Mouse (Mus musculus) embryonic stem cell, embryonic (primary cell): ENCODE data around the gene Mfsd1.

Source experiments
- CTCF ChIA-PET, 4 experiments: fragments of 300-600 bp in 2 of 4; fragments of 350-600 bp in 2 of 4; sonication (Branson Sonifier 250); formaldehyde crosslinking; loops; one replicate each; lab custom pipeline; 2022; ENCODE audit warnings: inconsistent platforms in 2 of 4; lab: Charles Lee
- POLR2A ChIA-PET, 4 experiments: fragments of 300-600 bp in 2 of 4; fragments of 350-600 bp in 2 of 4; sonication (Branson Sonifier 250); formaldehyde crosslinking; loops; one replicate each; lab custom pipeline; 2022; ENCODE audit warnings: antibody characterized with exemption in 4 of 4, inconsistent platforms in 1 of 4; lab: Charles Lee

Mfsd1 gene

GRCm38 (mm10) chr3:67582273-67583124 is at the start of gene Mfsd1:
Mfsd1 (plus strand) TSS chr3:67582741.
- ChIA-PET POLR2A (interaction anchor here in 2 of 4 experiments (0.7 to 1.7 kb wide), 8 partner anchors 9 to 153 kb away, joined by 3 to 5 read pairs (median 3); partner anchors contain the start of genes Gfm1 (in 1 of the 2), Lxn (in 1 of the 2) and Rarres1 (in 1 of the 2)), CTCF (interaction anchor here in 2 of 4 experiments (1.2 to 2.4 kb wide), 5 partner anchors 14 to 463 kb away, joined by 3 to 7 read pairs (median 4); no protein-coding TSS in a partner anchor)

DNA sequence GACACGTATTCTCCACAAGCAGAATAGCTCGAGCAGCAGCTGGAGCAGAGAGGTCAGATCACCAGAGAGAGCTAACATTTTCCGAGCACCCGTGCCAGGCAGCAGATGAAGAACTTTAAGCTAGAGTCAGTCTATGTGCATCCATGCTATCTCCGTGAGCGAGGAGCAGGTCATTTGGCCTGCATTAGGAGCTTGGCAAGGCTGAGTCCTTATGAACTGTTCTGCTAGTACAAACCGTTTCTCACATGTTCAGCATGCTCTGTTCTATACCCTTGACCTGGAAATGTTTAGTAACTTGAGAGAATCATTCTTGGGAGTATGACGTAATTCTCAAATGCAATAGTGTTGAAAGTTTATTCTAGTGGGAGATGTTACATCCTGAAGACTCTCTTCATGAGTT is 38.9 kb upstream of the Mfsd1 start:
- ChIA-PET CTCF (interaction anchor here in 1 of 4 experiments (1.1 kb wide), 1 partner anchor 9 kb away, joined by 3 read pairs; no protein-coding TSS in a partner anchor), POLR2A (interaction anchor here in 1 of 4 experiments (1.0 kb wide), 1 partner anchor 9 kb away, joined by 3 read pairs; no protein-coding TSS in a partner anchor)

- ChIA-PET CTCF (no interaction called here), POLR2A (no interaction called here)
Measured at GRCm38 (mm10) chr3:67551193-67551592, 31.3 kb upstream of the Mfsd1 start.

DNA sequence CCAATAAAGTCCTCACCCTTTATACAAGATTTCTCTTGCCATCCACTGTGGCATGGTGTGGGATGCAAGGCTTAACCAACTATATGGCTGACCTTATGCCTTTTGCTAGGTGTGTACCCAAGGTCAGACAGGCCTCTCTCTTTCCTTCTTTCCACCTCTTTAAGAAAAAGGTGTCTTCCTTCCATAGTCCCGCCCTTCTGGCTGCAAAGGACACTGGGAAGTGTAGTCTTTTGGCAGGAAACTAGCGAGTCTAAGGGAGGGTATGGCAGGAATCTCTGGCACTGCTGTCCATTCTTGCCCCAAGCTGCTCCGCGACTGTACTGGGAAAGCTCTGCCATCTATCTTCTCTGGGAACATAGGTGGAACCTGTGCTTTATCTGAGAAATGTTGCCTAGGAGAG is 29.3 kb upstream of the Mfsd1 start:
- CTCF ChIA-PET = interaction anchor here in 1 of 4 experiments (1.2 kb wide), 1 partner anchor 106 kb away, joined by 3 read pairs; no protein-coding TSS in a partner anchor
- POLR2A ChIA-PET = interaction anchor here in 1 of 4 experiments (1.2 kb wide), 1 partner anchor 9 kb away, joined by 3 read pairs; no protein-coding TSS in a partner anchor

GRCm38 (mm10) chr3:67553927-67554448 is 28.6 kb upstream of the Mfsd1 start:
- POLR2A ChIA-PET = no interaction called here
- CTCF ChIA-PET = no interaction called here

DNA sequence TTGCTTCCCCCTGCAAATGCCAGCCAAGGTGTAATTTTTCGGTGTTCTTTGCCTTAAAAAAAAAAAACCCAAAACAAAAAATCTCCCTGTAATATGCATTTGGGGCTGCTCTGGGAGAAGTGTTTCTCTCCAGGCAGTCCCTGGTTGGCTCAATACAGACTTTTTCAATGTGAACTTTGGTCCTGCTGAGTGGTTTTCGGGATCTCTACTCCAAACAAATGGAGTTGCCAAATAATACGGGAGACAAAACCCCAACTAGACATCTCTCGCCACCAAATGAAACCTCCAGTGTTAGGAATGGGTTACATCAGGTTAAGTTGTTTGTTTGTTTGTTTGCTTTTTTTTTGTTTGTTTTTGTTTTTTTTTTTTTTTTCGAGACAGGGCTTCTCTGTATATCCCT is 27.3 kb upstream of the Mfsd1 start:
- ChIA-PET POLR2A (no interaction called here), CTCF (no interaction called here)

DNA sequence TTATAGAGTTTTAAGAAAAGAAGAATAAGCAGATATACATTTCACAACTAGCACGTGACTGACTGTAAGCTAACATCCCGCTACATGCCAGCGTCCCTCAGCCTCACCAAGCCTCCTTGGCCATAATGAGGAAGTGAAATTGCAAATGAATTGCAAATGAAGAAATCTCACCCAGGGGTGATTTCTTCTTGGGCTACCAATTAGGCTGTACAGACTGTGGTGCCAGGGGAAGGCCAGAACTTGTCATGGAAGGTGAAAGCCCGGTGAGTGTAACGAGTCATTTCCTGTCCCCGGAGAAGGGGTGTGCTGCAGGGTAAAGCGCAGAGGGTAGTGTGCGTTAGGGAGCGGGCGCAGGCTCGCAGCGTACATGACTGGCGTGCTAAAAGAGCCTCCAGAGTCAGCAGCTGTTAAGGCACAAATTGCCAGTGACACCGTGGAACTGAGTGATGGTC is 25.3 kb upstream of the Mfsd1 start:
- CTCF ChIA-PET = interaction anchor here in 2 of 4 experiments (0.5 to 1.5 kb wide), 4 partner anchors 11 to 1147 kb away, joined by 3 to 10 read pairs (median 6); partner anchors contain the start of gene Gfm1 (in 1 of the 2)
- POLR2A ChIA-PET = interaction anchor here in 1 of 4 experiments (1.6 kb wide), 1 partner anchor 23 kb away, joined by 3 read pairs; no protein-coding TSS in a partner anchor

DNA sequence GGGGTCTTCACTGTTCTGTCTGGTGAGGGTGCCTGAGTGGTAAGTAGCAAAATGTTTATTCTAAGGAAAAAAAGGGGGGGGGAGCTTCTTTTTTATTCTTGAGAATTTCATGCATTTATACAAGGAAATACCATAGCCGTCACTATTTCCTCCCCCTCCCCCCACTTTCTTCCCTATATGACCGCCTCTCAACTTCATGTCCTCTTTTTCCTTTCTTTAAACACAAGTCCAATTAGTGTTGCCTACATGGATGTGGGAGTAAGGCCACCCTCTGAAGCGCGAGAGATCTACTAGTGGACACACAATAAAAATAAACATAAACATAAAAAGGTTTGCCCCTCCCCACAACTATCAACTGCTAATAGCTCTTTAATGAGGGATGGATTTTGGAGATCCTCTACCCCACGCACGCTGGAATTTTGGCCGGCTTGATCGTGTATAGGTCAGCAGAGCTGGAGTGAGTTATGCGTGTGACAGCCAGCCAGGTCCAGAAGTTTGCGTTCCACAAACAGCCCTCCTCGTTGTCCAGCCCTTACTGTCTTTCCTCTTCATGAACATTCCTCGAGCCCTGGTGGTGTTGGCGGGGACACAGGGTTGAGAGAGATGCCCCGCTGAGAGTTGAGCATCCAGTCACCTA is 24.7 kb upstream of the Mfsd1 start:
- POLR2A ChIA-PET = no interaction called here
- CTCF ChIA-PET = interaction anchor here (0.5 to 1.5 kb wide), 5 partner anchors 10 to 1147 kb away, joined by 3 to 7 read pairs (median 3); no protein-coding TSS in a partner anchor

GRCm38 (mm10) chr3:67564731-67565357 is 17.7 kb upstream of the Mfsd1 start:
- CTCF ChIA-PET = interaction anchor here in 1 of 4 experiments (0.6 kb wide), 1 partner anchor 49 kb away, joined by 3 read pairs; no protein-coding TSS in a partner anchor

DNA sequence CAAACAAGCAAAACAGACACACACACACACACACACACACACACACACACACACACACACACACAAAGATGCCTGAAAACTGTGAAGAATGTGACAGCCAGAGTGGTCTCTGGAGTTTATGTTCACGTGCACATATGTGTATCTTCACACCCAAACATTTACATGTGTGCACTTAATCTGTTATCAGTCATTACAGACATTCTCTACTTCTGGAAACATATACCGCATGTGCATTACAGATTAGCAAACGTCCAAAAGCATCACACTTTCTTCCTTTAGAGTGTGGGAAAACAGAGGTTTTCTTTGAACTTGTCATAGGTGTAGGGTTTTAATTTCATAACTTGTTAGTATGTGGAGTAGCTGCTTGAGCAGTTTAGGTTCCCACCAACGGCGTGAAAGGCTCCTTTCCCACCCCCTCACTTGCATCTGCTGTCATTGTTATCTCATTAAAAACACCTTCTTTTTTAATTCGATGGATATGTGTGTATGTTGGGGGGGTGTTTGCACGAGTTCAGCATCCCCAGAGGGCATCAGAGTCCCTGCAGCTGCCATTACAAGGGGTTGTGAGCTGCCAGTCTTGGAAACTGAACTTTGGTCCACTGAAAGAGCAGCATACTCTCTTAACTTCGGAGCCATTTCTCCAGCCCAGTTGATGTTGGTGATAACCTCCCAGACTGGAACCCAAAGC is 16.9 kb upstream of the Mfsd1 start:
- CTCF ChIA-PET = interaction anchor here in 1 of 4 experiments (0.9 kb wide), 1 partner anchor 215 kb away, joined by 3 read pairs; no protein-coding TSS in a partner anchor
- POLR2A ChIA-PET = no interaction called here

More at GRCm38 (mm10) chr3:67564731-67565357, 17.7 kb upstream of the Mfsd1 start:
- POLR2A ChIA-PET = no interaction called here

DNA sequence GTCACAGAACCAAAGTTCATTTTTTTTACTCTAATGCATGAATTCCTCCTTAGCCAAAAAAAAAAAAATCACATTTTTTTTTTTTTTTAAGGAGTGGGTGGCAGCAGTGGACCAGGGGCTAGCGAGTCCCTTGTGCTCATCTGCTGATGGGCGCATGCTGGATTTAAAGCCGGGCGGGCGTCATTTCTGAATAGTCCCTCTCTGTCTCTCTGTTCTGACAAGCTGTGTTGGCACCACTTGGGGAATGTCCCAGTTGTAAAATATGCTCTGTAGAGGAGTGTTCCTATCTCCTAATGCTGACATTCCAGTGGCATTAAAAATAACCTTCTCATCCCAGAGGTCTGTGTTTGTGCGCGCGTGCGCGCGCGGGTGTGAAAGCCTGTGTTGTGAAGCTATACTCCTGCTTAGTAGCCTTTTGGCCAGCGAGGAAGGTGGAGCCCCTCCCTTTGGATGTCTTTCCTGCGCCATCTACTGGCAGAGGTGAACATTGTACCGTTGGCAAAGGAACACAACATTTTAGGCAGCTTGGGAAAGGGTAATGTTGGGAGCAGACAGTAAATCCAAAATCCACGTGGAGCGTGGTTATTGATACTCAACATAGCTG is 14.4 kb upstream of the Mfsd1 start:
- POLR2A ChIA-PET = interaction anchor here in 2 of 4 experiments (0.6 to 1.8 kb wide), 4 partner anchors 14 to 138 kb away, joined by 3 to 6 read pairs (median 4); partner anchors contain the start of genes Gfm1 (in 1 of the 2) and Mfsd1 (in 1 of the 2)
- CTCF ChIA-PET = interaction anchor here (0.6 to 2.1 kb wide), 44 partner anchors 8 to 870 kb away, joined by 3 to 19 read pairs (median 6); partner anchors contain the start of genes Gfm1 (in 4 of the 4), Rarres1 (in 3 of the 4), Mfsd1 (in 2 of the 4) and Lxn (in 1 of the 4)

- CTCF ChIA-PET = interaction anchor here in 3 of 4 experiments (0.6 to 1.6 kb wide), 8 partner anchors 13 to 143 kb away, joined by 3 to 10 read pairs (median 4); partner anchors contain the start of gene Gfm1 (in 1 of the 3)
- POLR2A ChIA-PET = interaction anchor here in 1 of 4 experiments (1.2 kb wide), 1 partner anchor 11 kb away, joined by 3 read pairs; no protein-coding TSS in a partner anchor
Measured at GRCm38 (mm10) chr3:67572918-67573317, 9.6 kb upstream of the Mfsd1 start.

DNA sequence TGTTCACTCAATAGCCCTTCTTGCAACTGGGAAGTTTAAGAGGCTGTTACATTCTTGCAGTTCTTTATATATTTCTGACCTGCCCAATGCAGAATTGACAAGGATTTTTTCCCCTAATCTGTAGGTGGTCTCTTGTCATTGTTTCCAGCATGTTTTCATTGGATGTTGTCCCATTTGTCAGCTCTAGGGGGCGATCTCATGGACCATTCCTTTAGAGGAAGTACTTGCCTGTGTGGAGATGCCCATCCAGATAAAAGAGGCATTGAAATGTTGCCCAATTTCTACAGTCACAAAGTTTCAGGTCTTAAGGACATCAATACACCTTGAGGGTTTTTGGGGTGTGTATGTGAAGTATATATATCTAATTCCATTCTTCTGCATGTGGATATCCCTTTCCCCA is 9.0 kb upstream of the Mfsd1 start:
- POLR2A ChIA-PET = no interaction called here
- CTCF ChIA-PET = interaction anchor here in 3 of 4 experiments (0.6 to 1.6 kb wide), 7 partner anchors 13 to 144 kb away, joined by 3 to 10 read pairs (median 4); partner anchors contain the start of gene Gfm1 (in 1 of the 3)

- ChIA-PET POLR2A (no interaction called here), CTCF (interaction anchor here in 2 of 4 experiments (1.1 to 1.5 kb wide), 2 partner anchors 8 to 146 kb away, joined by 3 to 5 read pairs; partner anchors contain the start of gene Gfm1 (in 1 of the 2))
Measured at GRCm38 (mm10) chr3:67576248-67576647, 6.3 kb upstream of the Mfsd1 start.

DNA sequence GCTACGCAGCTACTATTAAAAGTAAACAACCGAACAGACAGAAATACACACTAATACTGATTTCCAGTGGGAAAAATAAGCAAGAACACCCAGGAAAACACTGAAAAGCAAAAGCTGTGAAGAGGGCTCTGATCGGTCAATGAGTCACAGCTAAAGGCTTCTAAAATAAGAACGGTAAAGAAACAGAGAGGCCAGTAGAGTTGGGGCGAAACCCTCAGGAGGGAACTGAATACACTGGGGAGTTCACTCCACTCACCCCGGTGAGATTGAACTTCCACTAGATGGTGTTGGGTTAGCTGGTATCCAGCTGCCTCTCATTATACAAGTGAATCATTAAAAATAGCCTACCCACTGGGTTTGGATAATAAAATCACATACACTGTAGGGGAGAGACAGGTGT is 5.8 kb upstream of the Mfsd1 start:
- ChIA-PET CTCF (interaction anchor here in 3 of 4 experiments (0.8 to 1.5 kb wide), 3 partner anchors 8 to 147 kb away, joined by 3 to 5 read pairs (median 3); partner anchors contain the start of gene Gfm1 (in 1 of the 3)), POLR2A (no interaction called here)
